Mouse (Mus musculus): ENCODE measurements at regions not wholly inside any gene's neighbourhood (a gene's known extent, or its start where the extent isn't known, plus 50 kb on each side); places are given as distances from the start of the nearest gene placed in this dataset.

- intact Hi-C loops (cut with DNase I) = no loop called here
Measured at GRCm38 (mm10) chr17:16101548-16101947, 270.7 kb upstream of the Rgmb start.

GRCm38 (mm10) chr17:16092952-16093351, 262.1 kb upstream of the Rgmb start:
- intact Hi-C loops (cut with DNase I) = no loop called here
- DNase-seq = no peak

More at GRCm38 (mm10) chr17:16101548-16101947, 270.7 kb upstream of the Rgmb start:
- no peak for DNase-seq

- intact Hi-C loops (cut with DNase I) = no loop called here
- no peak for DNase-seq
Measured at GRCm38 (mm10) chr17:16089619-16090280, 258.9 kb upstream of the Rgmb start.

GRCm38 (mm10) chr17:16088879-16089618, 258.2 kb upstream of the Rgmb start:
- intact Hi-C loops (cut with DNase I) = no loop called here
- no peak for DNase-seq

GRCm38 (mm10) chr17:16087046-16087445, 256.2 kb upstream of the Rgmb start:
- intact Hi-C loops (cut with DNase I) = no loop called here
- DNase-seq = no peak

- intact Hi-C loops (cut with DNase I) = no loop called here
- no peak for DNase-seq
Measured at GRCm38 (mm10) chr17:16082842-16083241, 252.0 kb upstream of the Rgmb start.

- intact Hi-C loops (cut with DNase I) = no loop called here
- no peak for DNase-seq
Measured at GRCm38 (mm10) chr17:16078549-16078948, 247.7 kb upstream of the Rgmb start.

- intact Hi-C loops (cut with DNase I) = no loop called here
- DNase-seq = no peak
Measured at GRCm38 (mm10) chr17:16069334-16069733, 238.5 kb upstream of the Rgmb start.

- no peak for DNase-seq
- intact Hi-C loops (cut with DNase I) = no loop called here
Measured at GRCm38 (mm10) chr17:16067858-16068257, 237.0 kb upstream of the Rgmb start.

- intact Hi-C loops (cut with DNase I) = no loop called here
- DNase-seq = peak; percentile 8 to 32
Measured at GRCm38 (mm10) chr17:16054481-16054880, 223.6 kb upstream of the Rgmb start.

GRCm38 (mm10) chr17:16051713-16052112, 220.9 kb upstream of the Rgmb start:
- peak; percentile 6 to 27 for DNase-seq
- intact Hi-C loops (cut with DNase I) = no loop called here

GRCm38 (mm10) chr17:16041542-16042251, 210.9 kb upstream of the Rgmb start:
- DNase-seq = no peak
- intact Hi-C loops (cut with DNase I) = no loop called here

- intact Hi-C loops (cut with DNase I) = no loop called here
- DNase-seq = no peak
Measured at GRCm38 (mm10) chr17:16027989-16028388, 197.2 kb upstream of the Rgmb start.

GRCm38 (mm10) chr17:16004871-16005575, 174.2 kb upstream of the Rgmb start:
- intact Hi-C loops (cut with DNase I) = no loop called here
- DNase-seq = no peak

GRCm38 (mm10) chr17:16004002-16004401, 173.2 kb upstream of the Rgmb start:
- DNase-seq = no peak
- intact Hi-C loops (cut with DNase I) = no loop called here

GRCm38 (mm10) chr17:15998771-15999170, 167.9 kb upstream of the Rgmb start:
- peak; percentile 2 to 10 for DNase-seq
- intact Hi-C loops (cut with DNase I) = no loop called here

GRCm38 (mm10) chr17:15997289-15997688, 166.4 kb upstream of the Rgmb start:
- no peak for DNase-seq
- intact Hi-C loops (cut with DNase I) = no loop called here

- no peak for DNase-seq
- intact Hi-C loops (cut with DNase I) = no loop called here
Measured at GRCm38 (mm10) chr17:15995493-15995892, 164.7 kb upstream of the Rgmb start.

GRCm38 (mm10) chr17:15993361-15994287, 162.8 kb upstream of the Rgmb start:
- intact Hi-C loops (cut with DNase I) = no loop called here
- peak; percentile 6 to 19 for DNase-seq

- intact Hi-C loops (cut with DNase I) = no loop called here
Measured at GRCm38 (mm10) chr17:15991916-15992315, 161.1 kb upstream of the Rgmb start.

More at GRCm38 (mm10) chr17:15991916-15992315, 161.1 kb upstream of the Rgmb start:
- DNase-seq = no peak

Data from heart, postnatal 14 days (tissue).